Mouse (Mus musculus) stomach, embryonic 14.5 days (tissue): ENCODE data around the gene Ndc1. TPM values are rescaled to one million over a fixed set of nuclear protein-coding genes. Genes with fewer than 3 reads are reported as not detected.

Experiments
- ATAC-seq: fragments of 200-750 bp; cut with Nextera tagmentation; 2 replicates; pipeline ENCODE4 v1.8.0; 2017; ENCODE audit warnings: low read depth, moderate TSS enrichment; ENCODE audit not compliant: insufficient number of reproducible peaks, insufficient read depth, low FRiP score
- H3K27ac ChIP-seq: fragments of 300-500 bp; sonication (generic); 2 replicates; pipeline ENCODE4 v1.5.1; 2014; ENCODE audit warnings: mild to moderate bottlenecking, low read length, moderate library complexity, mixed read lengths
- H3K27me3 ChIP-seq: fragments of 300-500 bp; sonication (generic); 2 replicates; pipeline ENCODE4 v1.6.1; 2014; ENCODE audit warnings: low read length, control low read depth, mixed read lengths; ENCODE audit not compliant: control insufficient read depth, insufficient read depth
- H3K36me3 ChIP-seq: fragments of 300-500 bp; sonication (generic); 2 replicates; pipeline ENCODE4 v1.6.1; 2014; ENCODE audit warnings: mild to moderate bottlenecking, control low read depth, low read length, moderate library complexity, mixed read lengths; ENCODE audit not compliant: control insufficient read depth, insufficient read depth
- H3K4me1 ChIP-seq: fragments of 300-500 bp; sonication (generic); 2 replicates; pipeline ENCODE4 v1.6.1; 2014; ENCODE audit warnings: low read length, control low read depth, mixed read lengths; ENCODE audit not compliant: control insufficient read depth, insufficient read depth
- H3K4me2 ChIP-seq: fragments of 300-500 bp; sonication (generic); replicated peaks from 2 replicates; pipeline ENCODE4 v1.6.1; 2014; ENCODE audit warnings: low read depth, low read length, control low read depth
- H3K4me3 ChIP-seq: fragments of 300-500 bp; sonication (generic); 2 replicates; pipeline ENCODE4 v1.5.1; 2014; ENCODE audit warnings: low read depth, low read length, control low read depth
- H3K9ac ChIP-seq: fragments of 300-500 bp; sonication (generic); replicated peaks from 2 replicates; pipeline ENCODE4 v1.6.1; 2014; ENCODE audit warnings: low read depth, mild to moderate bottlenecking, control low read depth, low read length, moderate library complexity, mixed read lengths
- H3K9me3 ChIP-seq: fragments of 300-500 bp; sonication (generic); 2 replicates; pipeline ENCODE4 v1.6.1; 2016; ENCODE audit warnings: low read depth, low read length, control low read depth; ENCODE audit not compliant: control insufficient read depth
- WGBS: fragments of 180-500 bp; shearing (Covaris S2); extraction: QIAGEN DNeasy Blood & Tissue Kit; methylation state at CpG from one replicate; pipeline ENCODE4 v1.1.7; 2014; 5-methylcytosine and 5-hydroxymethylcytosine counted together
- polyA plus RNA-seq: library from polyadenylated mRNA; unstranded; fragments of >200 nt; fragmentation: Nextera tagmentation; extraction: Ambion mirVana; gene quantifications from 2 replicates; pipeline ENCODE4 v1.2.1, GENCODE M21; 2014

Ndc1 gene
- polyA plus RNA-seq, 1 experiment from 2014 or later, result 35.5 TPM

GRCm38 (mm10) chr4:107438741-107439140 lies 71.2 kb downstream of the Ndc1 start:
- Histone ChIP-seq H3K27me3 (peaks cover 35% of the 10 kb centered on the region), H3K4me1 (peaks cover 8% of the 10 kb centered on the region; the same call in 1 of the 2 replicates), H3K27ac (no peak overlapping the region), H3K4me2 (no peak overlapping the region), H3K9ac (no peak overlapping the region), H3K9me3 (no peaks in the 10 kb centered on the region), H3K36me3 (no peaks in the 10 kb centered on the region), H3K4me3 (no peak overlapping the region)
- WGBS, result 84% methylated on average over 8 of the region's 8 CpGs
- ATAC-seq, result no peak

- 19% methylated on average over 13 of the region's 13 CpGs for WGBS
- H3K27ac ChIP-seq, result no peak overlapping the region
- H3K9me3 ChIP-seq, result no peaks in the 10 kb centered on the region
- no peak overlapping the region for H3K9ac ChIP-seq
- H3K4me1 ChIP-seq, result peaks cover 5% of the 10 kb centered on the region; the same call in 1 of the 2 replicates
- H3K27me3 ChIP-seq, result peaks cover 33% of the 10 kb centered on the region
- H3K36me3 ChIP-seq, result no peaks in the 10 kb centered on the region
- peak overlapping the region; percentile 20 for H3K4me3 ChIP-seq
- no peak for ATAC-seq
- peak overlapping the region; percentile 31 for H3K4me2 ChIP-seq
These were observed 72.7 kb downstream of the Ndc1 start for GRCm38 (mm10) chr4:107440306-107440705.

GRCm38 (mm10) chr4:107442288-107442687 lies 74.7 kb downstream of the Ndc1 start:
- WGBS, result 44% methylated on average over 11 of the region's 11 CpGs
- H3K9me3 ChIP-seq, result no peaks in the 10 kb centered on the region
- H3K36me3 ChIP-seq, result no peaks in the 10 kb centered on the region
- no peak overlapping the region for H3K9ac ChIP-seq
- H3K4me1 ChIP-seq, result peaks cover 5% of the 10 kb centered on the region; the same call in 1 of the 2 replicates
- H3K27ac ChIP-seq, result no peak overlapping the region
- no peak for ATAC-seq
- H3K4me3 ChIP-seq, result no peak overlapping the region
- no peak overlapping the region for H3K4me2 ChIP-seq
- peaks cover 18% of the 10 kb centered on the region for H3K27me3 ChIP-seq

GRCm38 (mm10) chr4:107442891-107443483 lies 75.4 kb downstream of the Ndc1 start:
- no peak for ATAC-seq
- Histone ChIP-seq H3K27me3 (peaks cover 12% of the 10 kb centered on the region), H3K4me3 (no peak overlapping the region), H3K27ac (no peak overlapping the region), H3K9ac (no peak overlapping the region), H3K4me2 (peak overlapping the region; percentile 10; the same call in 1 of the 2 replicates), H3K4me1 (peaks cover 5% of the 10 kb centered on the region; the same call in 1 of the 2 replicates), H3K9me3 (no peaks in the 10 kb centered on the region), H3K36me3 (no peaks in the 10 kb centered on the region)
- 32% methylated on average over 16 of the region's 16 CpGs for WGBS

GRCm38 (mm10) chr4:107443621-107444020 lies 76.0 kb downstream of the Ndc1 start:
- peaks cover 5% of the 10 kb centered on the region; the same call in 1 of the 2 replicates for H3K4me1 ChIP-seq
- WGBS, result 60% methylated on average over 11 of the region's 11 CpGs
- no peaks in the 10 kb centered on the region for H3K9me3 ChIP-seq
- no peak for ATAC-seq
- peaks cover 9% of the 10 kb centered on the region for H3K27me3 ChIP-seq
- H3K27ac ChIP-seq, result no peak overlapping the region
- no peaks in the 10 kb centered on the region for H3K36me3 ChIP-seq
- no peak overlapping the region for H3K4me3 ChIP-seq
- H3K4me2 ChIP-seq, result no peak overlapping the region
- H3K9ac ChIP-seq, result no peak overlapping the region

- 90% methylated on average over 6 of the region's 6 CpGs for WGBS
- no peaks in the 10 kb centered on the region for H3K36me3 ChIP-seq
- H3K4me2 ChIP-seq, result no peak overlapping the region
- H3K4me1 ChIP-seq, result peaks cover under 1% of the 10 kb centered on the region; the same call in 1 of the 2 replicates
- H3K9me3 ChIP-seq, result no peaks in the 10 kb centered on the region
- no peak overlapping the region for H3K4me3 ChIP-seq
- H3K9ac ChIP-seq, result no peak overlapping the region
- H3K27ac ChIP-seq, result no peak overlapping the region
- H3K27me3 ChIP-seq, result peaks cover 6% of the 10 kb centered on the region; the same call in 1 of the 2 replicates
- no peak for ATAC-seq
These were observed 80.9 kb downstream of the Ndc1 start for GRCm38 (mm10) chr4:107448481-107448880.

- no peak overlapping the region for H3K4me3 ChIP-seq
- peaks cover 6% of the 10 kb centered on the region; the same call in 1 of the 2 replicates for H3K27me3 ChIP-seq
- H3K36me3 ChIP-seq, result no peaks in the 10 kb centered on the region
- no peak overlapping the region for H3K9ac ChIP-seq
- no peaks in the 10 kb centered on the region for H3K4me1 ChIP-seq
- no peak for ATAC-seq
- no peak overlapping the region for H3K27ac ChIP-seq
- no peak overlapping the region for H3K4me2 ChIP-seq
- H3K9me3 ChIP-seq, result no peaks in the 10 kb centered on the region
- 88% methylated on average over 13 of the region's 13 CpGs for WGBS
These were observed 81.9 kb downstream of the Ndc1 start for GRCm38 (mm10) chr4:107449519-107449918.

- no peak for ATAC-seq
- Histone ChIP-seq H3K4me1 (no peaks in the 10 kb centered on the region), H3K9me3 (no peaks in the 10 kb centered on the region), H3K4me3 (no peak overlapping the region), H3K9ac (no peak overlapping the region), H3K36me3 (no peaks in the 10 kb centered on the region), H3K27ac (no peak overlapping the region), H3K4me2 (no peak overlapping the region), H3K27me3 (no peaks in the 10 kb centered on the region)
- WGBS, result 76% methylated on average over 18 of the region's 18 CpGs
These were observed 84.9 kb downstream of the Ndc1 start for GRCm38 (mm10) chr4:107452266-107453015.
